Mouse (Mus musculus): Measurements from ENCODE around the gene Nipal1.

Gene Nipal1

GRCm38 (mm10) chr5:72665281-72665680, 17.7 kb downstream of the Nipal1 start:
- peak; percentile 9 for DNase-seq (ENCODE audit: low read depth, low spot score)

- DNase-seq (ENCODE audit: low read depth, low spot score), result no peak
Observed at GRCm38 (mm10) chr5:72666428-72666827, 18.8 kb downstream of the Nipal1 start.

GRCm38 (mm10) chr5:72668351-72668750, 20.8 kb downstream of the Nipal1 start:
- no peak for DNase-seq (ENCODE audit: low read depth, low spot score)

GRCm38 (mm10) chr5:72671017-72671699, 23.6 kb downstream of the Nipal1 start:
- no peak for DNase-seq (ENCODE audit: low read depth, low spot score)

GRCm38 (mm10) chr5:72674994-72675542, 27.5 kb downstream of the Nipal1 start:
- no peak for DNase-seq (ENCODE audit: low read depth, low spot score)

- no peak for DNase-seq (ENCODE audit: low read depth, low spot score)
Observed at GRCm38 (mm10) chr5:72681451-72681850, 33.9 kb downstream of the Nipal1 start.

GRCm38 (mm10) chr5:72689556-72689955, 42.0 kb downstream of the Nipal1 start:
- no peak for DNase-seq (ENCODE audit: low read depth, low spot score)

GRCm38 (mm10) chr5:72690516-72690915, 42.9 kb downstream of the Nipal1 start:
- DNase-seq (ENCODE audit: low read depth, low spot score), result no peak

GRCm38 (mm10) chr5:72694684-72695083, 47.1 kb downstream of the Nipal1 start:
- DNase-seq (ENCODE audit: low read depth, low spot score), result no peak

GRCm38 (mm10) chr5:72696491-72696890, 48.9 kb downstream of the Nipal1 start:
- DNase-seq (ENCODE audit: low read depth, low spot score), result no peak

GRCm38 (mm10) chr5:72698343-72698742, 50.7 kb downstream of the Nipal1 start:
- no peak for DNase-seq (ENCODE audit: low read depth, low spot score)

GRCm38 (mm10) chr5:72698818-72699499, 51.4 kb downstream of the Nipal1 start:
- no peak for DNase-seq (ENCODE audit: low read depth, low spot score)

GRCm38 (mm10) chr5:72699500-72699818, 51.9 kb downstream of the Nipal1 start:
- DNase-seq (ENCODE audit: low read depth, low spot score), result no peak

- no peak for DNase-seq (ENCODE audit: low read depth, low spot score)
Observed at GRCm38 (mm10) chr5:72702202-72702601, 54.6 kb downstream of the Nipal1 start.

GRCm38 (mm10) chr5:72706095-72706494, 58.5 kb downstream of the Nipal1 start:
- no peak for DNase-seq (ENCODE audit: low read depth, low spot score)

- no peak for DNase-seq (ENCODE audit: low read depth, low spot score)
Observed at GRCm38 (mm10) chr5:72706722-72707121, 59.1 kb downstream of the Nipal1 start.

GRCm38 (mm10) chr5:72709451-72709850, 61.9 kb downstream of the Nipal1 start:
- DNase-seq (ENCODE audit: low read depth, low spot score), result no peak

GRCm38 (mm10) chr5:72709976-72710375, 62.4 kb downstream of the Nipal1 start:
- no peak for DNase-seq (ENCODE audit: low read depth, low spot score)

- DNase-seq (ENCODE audit: low read depth, low spot score), result peak; percentile 21
Observed at GRCm38 (mm10) chr5:72710572-72711278, 63.1 kb downstream of the Nipal1 start.

- no peak for DNase-seq (ENCODE audit: low read depth, low spot score)
Observed at GRCm38 (mm10) chr5:72720587-72720986, 73.0 kb downstream of the Nipal1 start.
